Mouse (Mus musculus) C2C12 (cell line): ENCODE results near the gene Nrarp.

Experiments used
- CTCF ChIP-seq: IDR thresholded peaks from one replicate; pipeline ENCODE4 v1.5.1; 2011; ENCODE audit not compliant: control insufficient read depth, insufficient read depth, insufficient read length
- MAX ChIP-seq: IDR thresholded peaks from one replicate; pipeline ENCODE4 v1.6.1; 2011; ENCODE audit warnings: mild to moderate bottlenecking, control low read depth

- TF ChIP-seq CTCF = no peak
- TF ChIP-seq MAX = no peak
Observed at GRCm38 (mm10) chr2:25176573-25176972, 4.0 kb upstream of the Nrarp start.
